Mouse (Mus musculus): ENCODE measurements around the gene Cyp2d40.
"Not testable (repeated sequence)": the region's sequence is repeated elsewhere in the genome, so short reads cannot be mapped to it uniquely, and the experiment has no call there.

Gene Cyp2d40

GRCm38 (mm10) chr15:82763631-82764420, at the start of gene Cyp2d40:
TSS of gene Cyp2d40 (minus strand) at chr15:82764183.
- no peak for DNase-seq

- DNase-seq: no peak
Observed at GRCm38 (mm10) chr15:82810556-82810955, 46.6 kb upstream of the Cyp2d40 start.

GRCm38 (mm10) chr15:82809511-82809910, 45.5 kb upstream of the Cyp2d40 start:
- peak in 1 of 2 experiments; percentile 3 for DNase-seq

GRCm38 (mm10) chr15:82806969-82807763, 43.2 kb upstream of the Cyp2d40 start:
- DNase-seq: no peak

- DNase-seq: peak; percentile 72 to 74
Observed at GRCm38 (mm10) chr15:82804708-82805639, 41.0 kb upstream of the Cyp2d40 start.

GRCm38 (mm10) chr15:82795936-82796440, 32.0 kb upstream of the Cyp2d40 start:
- no peak for DNase-seq

GRCm38 (mm10) chr15:82794277-82794676, 30.3 kb upstream of the Cyp2d40 start, which contains the start of gene Cyp2d26:
TSS of gene Cyp2d26 (minus strand) at chr15:82794294.
- DNase-seq: no peak

- no peak for DNase-seq
Observed at GRCm38 (mm10) chr15:82793868-82794267, 29.9 kb upstream of the Cyp2d40 start.

GRCm38 (mm10) chr15:82793454-82793853, 29.5 kb upstream of the Cyp2d40 start:
- DNase-seq: no peak

GRCm38 (mm10) chr15:82792566-82792965, 28.6 kb upstream of the Cyp2d40 start:
- DNase-seq: no peak

GRCm38 (mm10) chr15:82784581-82784980, 20.6 kb upstream of the Cyp2d40 start:
- no peak for DNase-seq

GRCm38 (mm10) chr15:82783800-82784199, 19.8 kb upstream of the Cyp2d40 start:
- no peak for DNase-seq

GRCm38 (mm10) chr15:82777856-82778255, 13.9 kb upstream of the Cyp2d40 start:
- DNase-seq: not testable (repeated sequence)

- no peak for DNase-seq
Observed at GRCm38 (mm10) chr15:82765943-82766342, 2.0 kb upstream of the Cyp2d40 start.

GRCm38 (mm10) chr15:82764881-82765280, 898 bp upstream of the Cyp2d40 start:
- no peak for DNase-seq

- DNase-seq: no peak
Observed at GRCm38 (mm10) chr15:82748141-82748540, 15.8 kb downstream of the Cyp2d40 start.

GRCm38 (mm10) chr15:82747516-82747915, 16.5 kb downstream of the Cyp2d40 start:
- no peak for DNase-seq

GRCm38 (mm10) chr15:82733331-82733925, 30.6 kb downstream of the Cyp2d40 start:
- DNase-seq: not testable (repeated sequence)

Data from lung, adult 18-20 months (tissue).